Comparison of ENCODE assay signal across 8 mouse cellular contexts in the genomic region with DNA sequence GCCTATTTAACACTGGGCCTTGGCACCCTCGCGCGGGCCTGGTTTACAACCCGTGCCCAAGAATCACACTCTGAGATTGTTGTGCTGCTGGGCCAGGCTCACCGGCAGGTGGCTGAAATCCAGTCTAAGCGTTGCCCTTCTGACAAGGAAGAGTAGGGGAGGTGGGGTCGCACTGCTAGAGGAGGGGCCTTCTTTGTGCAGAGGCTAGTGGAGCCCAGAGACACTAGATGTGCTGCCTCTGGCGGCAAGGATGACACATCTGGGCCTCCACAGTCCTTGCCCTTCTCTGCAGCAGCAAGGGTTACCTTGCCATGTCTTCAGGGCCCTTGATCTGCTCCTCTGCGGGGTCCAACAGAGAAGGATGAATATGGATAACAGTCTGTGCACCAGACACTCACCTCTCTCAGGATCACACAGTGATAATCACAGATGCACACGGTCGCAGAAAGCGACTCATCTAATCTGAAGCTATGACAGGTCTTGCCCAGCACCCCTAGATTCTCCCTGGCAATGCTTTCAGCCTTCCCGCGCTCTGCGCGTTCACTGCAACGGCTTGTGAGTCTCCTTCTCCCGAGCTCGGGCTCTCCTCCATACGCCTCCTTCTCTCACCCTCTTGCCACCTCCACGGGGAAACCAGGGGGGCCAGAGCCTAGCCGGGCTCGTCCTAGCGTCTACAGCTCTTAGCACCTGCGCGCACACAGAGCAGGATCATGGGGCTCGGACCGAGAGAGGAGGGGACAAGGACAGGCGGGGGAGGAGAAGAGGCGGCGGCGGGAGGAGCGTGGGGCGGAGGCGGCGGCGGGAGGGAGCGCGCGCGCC. TPM values are rescaled to one million over a fixed set of nuclear protein-coding genes. Genes with fewer than 3 reads are reported as not detected.
DNase-seq lines count a peak whose midpoint lies in the region; ATAC-seq lines count a peak whose summit lies in the region.

No protein-coding gene starts in this region.

- intact Hi-C loops in left cerebral cortex, postnatal 14 days (cut with DNase I) = loop anchor here (2.0 to 5.0 kb wide), 2 partner anchors 41 to 63 kb away; no protein-coding TSS in a partner anchor

- peak; percentile 45 for ATAC-seq in megakaryocyte progenitor cell, adult 5-6 weeks (replicated peaks; ENCODE audit: poor library complexity)
- no peak for ATAC-seq in inflammation-experienced regulatory T-cells, adult 6 months

- peak; percentile 85 for DNase-seq in R1 (ENCODE audit: low read depth, low spot score)
- peak; percentile 89 to 94 for DNase-seq in cerebellum, postnatal 10 days
- DNase-seq in frontal cortex, postnatal 25 days (ENCODE audit: low spot score in 2 of 2) = peak; percentile 53 to 64
- DNase-seq in induced T-regulatory cell, adult 2 months (ENCODE audit: low read depth) = peak; percentile 86
- DNase-seq in left cerebral cortex, postnatal 14 days (ENCODE audit: low spot score in 2 of 2) = peak; percentile 69 to 83
- DNase-seq in right cerebral cortex, postnatal 36 days (ENCODE audit: low spot score in 2 of 2) = peak; percentile 72 to 75

RNA-seq across cellular contexts. Expression of a gene that starts 0.5 kb away (rescaled TPM):
- total RNA-seq in left cerebral cortex, postnatal 14 days (2021) = 100 to 1,000 TPM; 123 to 136 TPM
- total RNA-seq in megakaryocyte progenitor cell, adult 5-6 weeks (2015) = 15.6 and 19.7 TPM in 2 replicates
- total RNA-seq in megakaryocyte progenitor cell, adult 5-6 weeks (2017) = 15.3 and 17.3 TPM in 2 replicates
- polyA plus RNA-seq in inflammation-experienced regulatory T-cells, adult 6 months (2017; shearing (Covaris generic)) = 1 to 10 TPM; 1.2 to 1.5 (median 1.2) TPM

Comparison
In these comparisons a context has a peak if more than half of its experiments do, and no peak if none do; other contexts are left out.
1. RNA of a gene that starts 0.5 kb away (total RNA-seq): 123 to 136 TPM in left cerebral cortex, postnatal 14 days; 15.3 to 19.7 TPM in megakaryocyte progenitor cell, adult 5-6 weeks; every median in the first group is over 4 times any median in the second.
2. Peak in every context shown above with its lines, with median percentiles within 50 percentile points of each other: DNase-seq.